Mouse (Mus musculus): ENCODE measurements around the gene Itga1. TPM values are rescaled to one million over a fixed set of nuclear protein-coding genes. Genes with fewer than 3 reads are reported as not detected.

Itga1 gene
- total and polyA plus RNA-seq, 3 experiments, result not detected

DNA sequence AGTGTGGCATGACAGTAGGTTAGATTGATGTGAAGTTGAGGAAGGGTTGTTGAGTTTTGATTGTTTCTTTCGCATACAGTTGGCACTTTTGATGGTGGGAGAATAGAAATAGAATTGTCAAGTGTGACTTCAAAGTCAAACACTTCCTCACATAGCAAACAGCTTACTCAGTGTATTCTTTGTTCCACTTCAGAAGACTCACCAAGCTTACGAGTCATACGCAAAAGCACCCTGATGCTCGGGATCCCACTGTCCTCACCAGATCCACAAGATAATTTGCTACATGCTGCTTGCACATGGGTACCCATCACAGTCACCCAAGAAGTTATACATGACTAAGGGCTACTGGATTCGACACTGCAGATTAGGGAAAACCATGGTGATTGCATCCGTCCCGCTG lies 36.7 kb upstream of the Itga1 start:
- DNase-seq (ENCODE audit: low read depth, low spot score), result no peak
- Histone ChIP-seq H3K79me2 (ENCODE audit: control insufficient read depth, insufficient read depth, low read length, poor library complexity) (no peaks in the 10 kb centered on the region), H3K27me3 (ENCODE audit: control insufficient read depth in 1 of 2, insufficient read depth in 2 of 2, low read length in 2 of 2) (no peaks in the 10 kb centered on the region), H3K36me3 (ENCODE audit: control insufficient read depth in 1 of 2, insufficient read depth in 2 of 2, low read length in 2 of 2) (no peaks in the 10 kb centered on the region), H3K27ac (ENCODE audit: control insufficient read depth, low read depth, low read length) (no peak overlapping the region), H3K4me1 (ENCODE audit: control insufficient read depth in 1 of 2, insufficient read depth in 2 of 2, low read length in 2 of 2) (no peaks in the 10 kb centered on the region), H3K9me3 (replicated peaks; ENCODE audit: insufficient read depth, low read length) (no peaks in the 10 kb centered on the region), H3K9ac (ENCODE audit: control insufficient read depth, low read depth, low read length, poor library complexity, severe bottlenecking) (no peak overlapping the region), H3K4me3 (ENCODE audit: control insufficient read depth in 1 of 2, insufficient read depth in 1 of 2, low read depth in 2 of 2, low read length in 2 of 2) (no peak overlapping the region)
- TF ChIP-seq NELFE (IDR thresholded peaks at IDR 0.05; ENCODE audit: low read depth, low read length), result no peak
- TF ChIP-seq GATA1 (IDR thresholded peaks at IDR 0.05; ENCODE audit: low read depth, low read length), result no peak
- no peak for TF ChIP-seq MXI1 (IDR thresholded peaks at IDR 0.05; ENCODE audit: low read depth, low read length)
- no peak for TF ChIP-seq GABPA (IDR thresholded peaks at IDR 0.05; ENCODE audit: low read depth, low read length)
- no peak for TF ChIP-seq POLR2A (IDR thresholded peaks at IDR 0.05; ENCODE audit: control insufficient read depth in 1 of 2, insufficient read depth in 1 of 2, low read depth in 1 of 2, low read length in 2 of 2, poor library complexity in 1 of 2)
- no peak for TF ChIP-seq UBTF (IDR thresholded peaks at IDR 0.05; ENCODE audit: borderline replicate concordance, insufficient read depth, low read depth, low read length)

DNA sequence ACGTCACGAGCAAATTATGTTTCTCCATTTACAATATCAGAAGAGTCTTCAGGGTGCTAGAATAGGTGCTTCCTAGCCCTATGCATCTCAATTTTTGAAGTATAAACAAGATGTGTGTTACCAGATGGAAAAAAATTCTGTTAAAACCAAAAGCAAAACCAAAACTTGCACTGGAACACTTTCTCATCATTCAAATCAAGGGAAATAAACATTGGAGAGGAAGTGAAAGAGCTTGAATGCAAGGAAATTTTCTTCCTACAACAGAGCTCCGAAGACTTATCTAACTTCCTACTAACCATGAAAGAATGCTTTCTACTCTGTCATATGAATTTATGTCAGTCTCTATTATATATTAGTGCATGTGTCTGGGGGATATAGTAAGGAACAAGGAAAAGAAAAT lies 35.0 kb upstream of the Itga1 start:
- no peak for DNase-seq (ENCODE audit: low read depth, low spot score)
- TF ChIP-seq RAD21 (IDR thresholded peaks at IDR 0.05; ENCODE audit: low read depth, low read length), result no peak
- no peak for TF ChIP-seq NELFE (IDR thresholded peaks at IDR 0.05; ENCODE audit: low read depth, low read length)
- TF ChIP-seq HCFC1 (IDR thresholded peaks at IDR 0.05; ENCODE audit: low read depth, low read length), result no peak
- no peak for TF ChIP-seq TCF12 (IDR thresholded peaks at IDR 0.05; ENCODE audit: low read depth, low read length)
- TF ChIP-seq ZKSCAN1 (IDR thresholded peaks at IDR 0.05; ENCODE audit: low read depth, low read length), result no peak
- no peak for TF ChIP-seq E2F4 (IDR thresholded peaks at IDR 0.05; ENCODE audit: borderline replicate concordance, low read depth, low read length)
- no peak for TF ChIP-seq ZMIZ1 (IDR thresholded peaks at IDR 0.05; ENCODE audit: low read depth, low read length)
- Histone ChIP-seq H3K27ac (ENCODE audit: control insufficient read depth, low read depth, low read length) (no peak overlapping the region), H3K27me3 (ENCODE audit: control insufficient read depth in 1 of 2, insufficient read depth in 2 of 2, low read length in 2 of 2) (no peaks in the 10 kb centered on the region), H3K4me3 (ENCODE audit: control insufficient read depth in 1 of 2, insufficient read depth in 1 of 2, low read depth in 2 of 2, low read length in 2 of 2) (peak overlapping the region in 1 of 2 experiments; percentile 9; a peak in 1 of 4 replicates), H3K9ac (ENCODE audit: control insufficient read depth, low read depth, low read length, poor library complexity, severe bottlenecking) (no peak overlapping the region), H3K79me2 (ENCODE audit: control insufficient read depth, insufficient read depth, low read length, poor library complexity) (no peaks in the 10 kb centered on the region), H3K36me3 (ENCODE audit: control insufficient read depth in 1 of 2, insufficient read depth in 2 of 2, low read length in 2 of 2) (no peaks in the 10 kb centered on the region), H3K4me1 (ENCODE audit: control insufficient read depth in 1 of 2, insufficient read depth in 2 of 2, low read length in 2 of 2) (no peaks in the 10 kb centered on the region), H3K9me3 (replicated peaks; ENCODE audit: insufficient read depth, low read length) (no peaks in the 10 kb centered on the region)

DNA sequence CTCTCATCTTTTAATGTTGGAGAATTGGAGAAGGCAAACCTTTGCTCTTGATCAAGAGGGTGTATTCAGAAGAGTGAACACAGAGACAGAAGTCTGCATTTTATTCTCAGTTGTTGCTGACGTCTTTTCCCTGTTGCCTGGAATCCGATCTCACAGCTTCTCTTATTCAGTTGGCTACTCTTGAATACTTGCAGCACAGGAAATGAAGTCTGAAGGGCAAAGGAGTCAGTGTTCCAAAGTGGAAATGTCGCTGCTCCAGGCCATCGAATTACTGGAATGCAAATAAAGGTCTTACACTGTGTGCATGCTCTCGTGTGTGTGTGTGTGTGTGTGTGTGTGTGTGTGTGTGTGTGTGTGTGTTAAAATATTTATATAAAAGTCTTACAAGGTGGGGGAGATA lies 30.7 kb upstream of the Itga1 start:
- DNase-seq (ENCODE audit: low read depth, low spot score), result no peak
- Histone ChIP-seq H3K79me2 (ENCODE audit: control insufficient read depth, insufficient read depth, low read length, poor library complexity) (no peaks in the 10 kb centered on the region), H3K27me3 (ENCODE audit: control insufficient read depth in 1 of 2, insufficient read depth in 2 of 2, low read length in 2 of 2) (no peaks in the 10 kb centered on the region; a peak in 1 of 4 replicates), H3K4me1 (ENCODE audit: control insufficient read depth in 1 of 2, insufficient read depth in 2 of 2, low read length in 2 of 2) (no peaks in the 10 kb centered on the region), H3K9me3 (replicated peaks; ENCODE audit: insufficient read depth, low read length) (no peaks in the 10 kb centered on the region), H3K36me3 (ENCODE audit: control insufficient read depth in 1 of 2, insufficient read depth in 2 of 2, low read length in 2 of 2) (no peaks in the 10 kb centered on the region), H3K27ac (ENCODE audit: control insufficient read depth, low read depth, low read length) (no peak overlapping the region), H3K9ac (ENCODE audit: control insufficient read depth, low read depth, low read length, poor library complexity, severe bottlenecking) (no peak overlapping the region), H3K4me3 (ENCODE audit: control insufficient read depth in 1 of 2, insufficient read depth in 1 of 2, low read depth in 2 of 2, low read length in 2 of 2) (no peak overlapping the region)
- TF ChIP-seq GATA1 (IDR thresholded peaks at IDR 0.05; ENCODE audit: low read depth, low read length) (no peak), KAT2A (conservative IDR thresholded peaks at IDR 0.05; ENCODE audit: low read depth, low read length) (no peak), POLR2A (IDR thresholded peaks at IDR 0.05; ENCODE audit: control insufficient read depth in 1 of 2, insufficient read depth in 1 of 2, low read depth in 1 of 2, low read length in 2 of 2, poor library complexity in 1 of 2) (no peak), USF2 (IDR thresholded peaks at IDR 0.05; ENCODE audit: borderline replicate concordance in 1 of 2, insufficient read depth in 1 of 2, low read depth in 1 of 2, low read length in 2 of 2) (no peak), JUND (IDR thresholded peaks at IDR 0.05; ENCODE audit: low read depth, low read length) (no peak), NRF1 (IDR thresholded peaks at IDR 0.05; ENCODE audit: insufficient read depth, low read depth, low read length, poor library complexity, severe bottlenecking) (no peak), SMC3 (IDR thresholded peaks at IDR 0.05; ENCODE audit: low read depth, low read length) (no peak), MYB (IDR thresholded peaks at IDR 0.05; ENCODE audit: low read depth, low read length) (no peak), ZKSCAN1 (IDR thresholded peaks at IDR 0.05; ENCODE audit: low read depth, low read length) (no peak), CTCF (IDR thresholded peaks at IDR 0.05 in 2 of 3, conservative IDR thresholded peaks at IDR 0.05 in 1 of 3; ENCODE audit: control insufficient read depth in 1 of 3, insufficient read depth in 1 of 3, low read depth in 2 of 3, low read length in 3 of 3, poor library complexity in 1 of 3, severe bottlenecking in 1 of 3) (no peak), MYC (IDR thresholded peaks at IDR 0.05; ENCODE audit: low read depth, low read length) (no peak), MXI1 (IDR thresholded peaks at IDR 0.05; ENCODE audit: low read depth, low read length) (no peak), RCOR1 (IDR thresholded peaks at IDR 0.05; ENCODE audit: low read depth, low read length) (no peak), MEF2A (IDR thresholded peaks at IDR 0.05; ENCODE audit: extremely low read depth, insufficient replicate concordance, low read depth, low read length, poor library complexity, severe bottlenecking) (no peak), GABPA (IDR thresholded peaks at IDR 0.05; ENCODE audit: low read depth, low read length) (no peak), MAX (IDR thresholded peaks at IDR 0.05; ENCODE audit: low read length) (no peak)
